Mouse (Mus musculus): ENCODE measurements around the gene Rexo4. TPM values are rescaled to one million over a fixed set of nuclear protein-coding genes. Genes with fewer than 3 reads are reported as not detected.

The Rexo4 gene
- total RNA-seq, 1 experiment from 2014 or later = 117 TPM

DNA sequence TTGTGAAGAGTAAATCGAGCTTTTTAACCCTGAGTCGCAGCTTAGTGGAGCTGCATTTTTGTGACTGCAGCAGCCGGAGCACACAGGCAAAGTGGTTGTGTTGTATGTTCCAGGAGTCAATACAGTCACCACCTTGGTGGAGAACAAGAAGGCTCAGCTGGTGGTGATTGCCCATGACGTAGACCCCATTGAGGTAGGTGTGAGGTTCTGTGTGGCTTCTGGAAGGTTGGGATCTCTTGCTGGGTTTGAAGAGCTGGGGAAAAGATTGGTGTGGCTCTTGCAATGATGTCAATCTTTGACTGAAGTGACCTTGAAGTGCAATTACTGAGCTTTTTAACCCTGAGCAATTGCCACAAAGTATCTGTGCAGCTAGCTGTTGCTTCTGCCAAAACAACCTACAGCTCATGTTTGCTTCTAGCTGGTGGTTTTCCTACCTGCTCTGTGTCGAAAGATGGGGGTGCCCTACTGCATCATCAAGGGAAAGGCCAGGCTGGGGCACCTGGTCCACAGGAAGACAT lies 51.9 kb downstream of the Rexo4 start:
- ATAC-seq (replicated peaks; ENCODE audit: low read depth, poor library complexity, severe bottlenecking) = no peak

DNA sequence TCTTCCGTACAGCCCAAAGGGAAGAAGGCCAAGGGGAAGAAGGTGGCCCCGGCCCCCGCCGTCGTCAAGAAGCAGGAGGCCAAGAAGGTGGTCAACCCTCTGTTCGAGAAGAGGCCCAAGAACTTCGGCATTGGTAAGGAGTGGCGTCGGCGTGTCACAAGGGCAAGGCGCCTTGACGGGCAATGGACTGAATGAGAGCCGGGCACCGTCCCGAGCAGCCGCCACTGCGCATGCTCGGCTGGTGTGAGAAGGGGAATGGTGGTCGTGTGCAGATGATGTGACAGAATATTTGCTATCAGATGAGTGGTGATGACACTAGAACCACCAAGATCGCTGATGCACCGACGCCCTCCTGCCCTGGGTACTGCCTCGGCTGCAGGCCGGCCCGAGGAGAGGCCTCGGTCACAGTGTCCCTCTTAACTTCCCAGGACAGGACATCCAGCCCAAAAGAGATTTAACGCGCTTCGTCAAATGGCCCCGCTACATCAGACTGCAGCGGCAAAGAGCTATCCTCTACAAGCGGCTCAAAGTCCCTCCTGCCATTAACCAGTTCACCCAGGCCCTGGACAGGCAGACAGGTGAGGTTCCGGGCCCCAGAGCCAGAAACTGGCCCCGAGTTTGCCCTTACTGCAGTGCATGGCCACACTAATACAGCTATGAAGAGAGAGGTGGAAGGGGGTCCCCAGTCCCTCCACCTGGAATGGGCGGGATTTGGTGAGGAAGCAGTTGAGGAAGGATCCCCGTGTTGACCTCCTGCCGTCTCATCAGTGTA lies 53.0 kb downstream of the Rexo4 start:
- no peak; the same call in 1 of the 2 replicates for ATAC-seq (replicated peaks; ENCODE audit: low read depth, poor library complexity, severe bottlenecking)

DNA sequence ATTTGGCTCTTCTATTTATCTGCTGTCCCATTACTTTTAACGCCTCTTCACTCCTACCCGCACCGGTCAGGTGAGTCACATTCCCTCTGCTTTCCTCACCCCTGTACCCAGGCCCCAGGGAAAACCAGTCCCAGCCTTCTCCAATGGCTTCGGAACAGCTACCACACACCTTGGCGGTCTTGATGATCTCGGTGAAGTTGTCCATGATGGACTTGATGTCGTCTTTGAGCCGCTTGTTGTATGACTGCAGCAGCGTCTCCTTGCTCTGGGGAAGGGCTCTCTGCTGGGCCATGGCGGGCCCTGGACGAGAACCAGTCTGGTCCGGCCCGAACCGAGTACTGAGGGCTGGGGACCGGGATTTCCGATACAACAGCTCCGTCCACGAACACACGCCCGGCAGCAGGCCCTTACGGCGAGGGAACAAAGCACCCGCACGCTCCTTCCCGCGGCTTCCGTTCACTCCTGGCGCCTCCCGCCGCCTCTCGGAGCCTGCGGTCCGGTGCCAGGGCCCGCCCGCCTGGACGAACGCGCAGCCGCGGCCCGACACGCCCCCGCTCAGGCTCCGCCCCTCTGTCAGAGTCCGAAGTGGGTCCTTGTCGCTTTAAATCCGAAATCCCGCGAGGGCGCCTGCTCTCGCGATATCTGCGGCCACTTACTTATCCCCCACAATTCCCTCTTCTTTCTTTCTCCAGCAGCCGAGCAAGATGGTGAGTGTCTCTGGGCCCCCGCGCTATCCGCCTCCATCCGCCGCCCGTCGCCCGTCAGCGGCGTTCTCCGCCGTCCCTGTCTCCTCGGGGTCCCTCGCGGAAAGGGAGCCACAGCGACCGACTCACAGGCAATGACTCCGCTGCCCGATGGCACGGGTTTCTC lies 53.8 kb downstream of the Rexo4 start, which contains the start of the genes Med22 and Rpl7a:
Gene Med22 (minus strand): TSS at position 554 of the 870 bp plus-strand sequence.
Gene Rpl7a (plus strand): TSS at position 641 of the 870 bp plus-strand sequence.
- peak; percentile 76 for ATAC-seq (replicated peaks; ENCODE audit: low read depth, poor library complexity, severe bottlenecking)

DNA sequence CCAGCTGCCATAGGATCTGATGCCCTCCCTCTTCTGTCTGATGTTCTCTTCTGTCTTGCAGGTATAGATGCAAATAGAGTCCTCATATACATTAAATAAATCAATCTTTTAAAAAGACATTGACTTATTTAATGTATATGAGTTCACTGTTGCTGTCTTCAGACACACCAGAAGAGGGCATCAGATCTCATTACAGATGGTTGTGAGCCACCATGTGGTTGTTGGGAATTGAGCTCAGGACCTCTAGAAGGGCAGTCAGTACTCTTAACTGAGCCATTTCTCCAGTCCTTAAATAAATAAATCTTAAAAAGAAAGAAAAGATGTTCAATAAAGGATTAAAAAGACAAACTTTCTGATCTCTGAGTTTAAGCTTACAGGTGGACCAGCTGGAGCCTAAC lies 54.8 kb downstream of the Rexo4 start:
- no peak for ATAC-seq (replicated peaks; ENCODE audit: low read depth, poor library complexity, severe bottlenecking)

DNA sequence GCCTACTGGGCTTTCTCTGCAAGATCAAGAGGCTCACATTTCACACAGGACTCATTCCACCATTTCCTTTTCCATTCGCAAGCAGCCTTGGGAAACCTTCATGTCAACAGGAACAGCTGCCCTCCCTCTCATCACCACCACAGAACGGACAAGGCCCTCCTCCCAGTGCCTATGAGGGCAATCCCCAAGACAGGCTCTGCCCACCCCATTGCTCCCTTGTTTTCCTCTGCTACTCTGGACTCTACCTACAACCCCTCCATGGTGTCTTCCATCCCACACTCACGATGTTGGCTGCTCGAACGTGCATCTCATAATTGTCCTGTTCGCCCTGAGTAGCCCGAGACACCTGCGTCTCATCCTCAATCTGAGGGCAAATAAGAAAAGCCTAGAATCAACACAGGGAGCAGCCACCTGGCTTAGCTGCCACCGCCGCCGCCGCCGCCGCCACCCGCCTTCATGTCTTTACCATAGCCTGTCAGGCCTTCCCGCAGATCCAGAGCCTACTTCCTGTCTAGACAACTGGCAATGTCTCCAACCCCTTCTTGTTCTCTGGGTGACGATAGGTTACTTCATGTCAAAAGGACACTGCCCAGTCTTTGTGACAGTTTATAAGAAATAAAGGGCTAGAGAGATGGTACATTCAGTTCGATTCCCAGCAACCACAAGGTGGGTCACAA lies 55.3 kb downstream of the Rexo4 start:
- no peak for ATAC-seq (replicated peaks; ENCODE audit: low read depth, poor library complexity, severe bottlenecking)

DNA sequence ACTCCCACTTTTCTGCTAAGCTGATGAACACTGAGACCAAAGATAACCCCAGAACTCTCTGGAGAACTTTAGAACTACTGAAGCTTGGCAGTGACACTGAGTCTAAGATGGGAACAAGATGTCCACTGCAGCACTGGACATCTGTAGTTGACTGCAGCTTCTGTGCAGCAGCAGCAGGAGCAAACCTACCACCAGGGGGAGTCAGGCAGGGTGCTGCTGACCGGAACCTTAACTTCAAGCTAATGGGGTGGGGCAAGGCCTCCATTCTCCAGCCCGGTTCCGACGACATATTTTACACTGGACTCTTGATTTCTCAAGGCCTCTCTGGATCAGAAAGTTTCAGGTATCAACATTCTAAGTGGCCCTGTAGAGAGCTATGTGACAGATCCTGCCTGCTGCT lies 57.1 kb downstream of the Rexo4 start:
- no peak for ATAC-seq (replicated peaks; ENCODE audit: low read depth, poor library complexity, severe bottlenecking)

DNA sequence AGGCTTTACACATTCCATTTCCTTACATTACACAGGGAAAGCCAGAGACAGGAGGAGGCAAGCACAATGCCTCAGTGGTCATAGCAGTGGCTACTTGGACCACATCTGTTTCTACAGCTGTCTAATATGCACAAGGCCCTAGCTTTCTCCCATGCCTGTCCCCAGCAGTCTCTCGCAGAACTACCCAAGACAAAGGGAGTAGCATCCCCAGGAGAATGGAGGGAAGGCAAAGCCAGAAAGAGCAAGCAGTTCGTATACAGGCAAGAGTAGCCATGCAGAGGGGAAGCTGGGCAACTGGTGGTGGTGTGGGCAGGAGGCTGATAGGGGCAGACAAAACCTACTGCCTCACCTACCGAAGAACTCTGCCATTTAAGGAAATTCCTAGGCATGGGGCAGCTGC lies 57.8 kb downstream of the Rexo4 start:
- ATAC-seq (replicated peaks; ENCODE audit: low read depth, poor library complexity, severe bottlenecking) = no peak

DNA sequence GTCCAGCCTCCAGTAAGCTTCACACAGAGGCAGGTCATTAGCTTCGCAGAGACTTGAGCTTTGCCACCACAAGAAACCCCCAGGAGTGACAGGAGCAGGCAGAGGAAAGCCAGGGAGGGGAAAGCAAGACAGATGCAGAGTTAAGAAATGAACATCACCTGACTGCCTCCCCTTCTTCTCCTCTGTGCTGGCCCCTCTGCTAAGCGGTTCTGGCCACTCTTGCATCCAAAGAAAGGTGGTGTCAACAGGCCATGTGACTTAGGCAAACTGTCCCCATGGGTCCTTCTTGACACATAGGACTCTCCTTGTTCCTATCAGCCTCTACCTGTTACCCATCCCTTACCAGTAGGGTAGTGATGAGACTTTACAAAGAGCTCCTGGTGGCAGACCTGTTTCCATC lies 58.2 kb downstream of the Rexo4 start:
- ATAC-seq (replicated peaks; ENCODE audit: low read depth, poor library complexity, severe bottlenecking) = no peak

Other genes starting within 250 kb of the Rexo4 start
- not detected in 2 replicates for gene Abo, start 99.4 kb downstream of the Rexo4 start, total RNA-seq (2017)
- gene Surf6, start 61.5 kb downstream of the Rexo4 start, total RNA-seq (2017) = 55.1 and 68.0 TPM in 2 replicates
- gene Med22, start 53.7 kb downstream of the Rexo4 start, total RNA-seq (2017) = 17.0 and 22.5 TPM in 2 replicates
- 2,462 and 2,597 TPM in 2 replicates for gene Rpl7a, start 53.6 kb downstream of the Rexo4 start, total RNA-seq (2017)
- gene Surf2, start 48.0 kb downstream of the Rexo4 start, total RNA-seq (2017) = 85.6 and 92.0 TPM in 2 replicates
- 37.1 and 43.2 TPM in 2 replicates for gene Surf1, start 47.9 kb downstream of the Rexo4 start, total RNA-seq (2017)
- 50.3 and 51.5 TPM in 2 replicates for gene Surf4, start 30.5 kb downstream of the Rexo4 start, total RNA-seq (2017)
- gene Stkld1, start 30.3 kb downstream of the Rexo4 start, total RNA-seq (2017) = 0.23 TPM in 1 of 2 replicates, not detected in the other
- not detected in 2 replicates for gene Adamts13, start 9.0 kb upstream of the Rexo4 start, total RNA-seq (2017)
- 5.9 and 8.3 TPM in 2 replicates for gene Cacfd1, start 45.5 kb upstream of the Rexo4 start, total RNA-seq (2017)
- 2.5 and 5.7 TPM in 2 replicates for gene Slc2a6, start 63.6 kb upstream of the Rexo4 start, total RNA-seq (2017)
- gene Mymk, start 107.8 kb upstream of the Rexo4 start, total RNA-seq (2017) = not detected in 2 replicates
- not detected in 2 replicates for gene Adamtsl2, start 115.0 kb upstream of the Rexo4 start, total RNA-seq (2017)
- gene Fam163b, start 178.1 kb upstream of the Rexo4 start, total RNA-seq (2017) = not detected in 2 replicates
- gene Dbh, start 200.8 kb upstream of the Rexo4 start, total RNA-seq (2017) = not detected in 2 replicates

Data from common myeloid progenitor, adult 5-6 weeks (primary cell).